ENCODE assay signal across 9 mouse cellular contexts in genomic region chr6:52208072-52208867, GRCm38 (mm10). TPM values are rescaled to one million over a fixed set of nuclear protein-coding genes. Genes with fewer than 3 reads are reported as not detected.
DNase-seq lines count a peak whose midpoint lies in the region; ATAC-seq lines count a peak whose summit lies in the region.
"Had no signal": no experiment of that assay in that cellular context is flagged by ENCODE, and none has a peak within 500 bp of the region (broad histone marks: within the 10 kb centered on the region; RNA-seq: fewer than 3 reads in every experiment).

Gene Hoxa6 (minus strand): TSS chr6:52208722.

- H3K4me3 ChIP-seq in midbrain, embryonic 12.5 days: 0 out of 2 replicates have a peak within 1 kb of the TSS, but pooled peaks have one; percentile 13
- H3K4me3 ChIP-seq in midbrain, embryonic 14.5 days (replicated peaks; ENCODE audit: low read depth, low read length): no peak within 1 kb of the TSS
- peak within 1 kb of the TSS; percentile 14; the same call in 1 of the 2 replicates for H3K4me3 ChIP-seq in embryonic facial prominence, embryonic 14.5 days (ENCODE audit: low read depth, low read length)
- peak within 1 kb of the TSS; percentile 89 for H3K4me3 ChIP-seq in kidney, embryonic 14.5 days (ENCODE audit: low read length)
- peak within 1 kb of the TSS; percentile 92 for H3K4me3 ChIP-seq in neural tube, embryonic 12.5 days

- H3K9me3 ChIP-seq in midbrain, embryonic 12.5 days: no peaks in the 10 kb centered on the region
- H3K9me3 ChIP-seq in midbrain, embryonic 14.5 days (ENCODE audit: control insufficient read depth, low read length): no peaks in the 10 kb centered on the region
- H3K9me3 ChIP-seq in embryonic facial prominence, embryonic 14.5 days (ENCODE audit: control insufficient read depth, low read length): no peaks in the 10 kb centered on the region
- no peaks in the 10 kb centered on the region for H3K9me3 ChIP-seq in kidney, embryonic 14.5 days (ENCODE audit: control insufficient read depth, low read length)
- no peaks in the 10 kb centered on the region for H3K9me3 ChIP-seq in neural tube, embryonic 12.5 days

- peak within 1 kb of the TSS; percentile 13; the same call in 1 of the 2 replicates for H3K4me2 ChIP-seq in midbrain, embryonic 12.5 days (replicated peaks)
- no peak within 1 kb of the TSS for H3K4me2 ChIP-seq in midbrain, embryonic 14.5 days (ENCODE audit: low read length)
- H3K4me2 ChIP-seq in embryonic facial prominence, embryonic 14.5 days (ENCODE audit: low read depth, low read length): peak within 1 kb of the TSS; percentile 31; the same call in 1 of the 2 replicates
- peak within 1 kb of the TSS; percentile 97 for H3K4me2 ChIP-seq in kidney, embryonic 14.5 days (replicated peaks; ENCODE audit: low read depth, low read length)
- H3K4me2 ChIP-seq in neural tube, embryonic 12.5 days (replicated peaks): peak within 1 kb of the TSS; percentile 99

- WGBS in midbrain, embryonic 12.5 days: 1% methylated on average over 47 of the region's 47 CpGs
- 2% methylated on average over 44 of the region's 47 CpGs for WGBS in midbrain, embryonic 14.5 days
- WGBS in embryonic facial prominence, embryonic 14.5 days: 3% methylated on average over 38 of the region's 47 CpGs
- 1% methylated on average over 47 of the region's 47 CpGs for WGBS in kidney, embryonic 14.5 days
- WGBS in neural tube, embryonic 12.5 days: under 1% methylated on average over 47 of the region's 47 CpGs

- H3K4me1 ChIP-seq in midbrain, embryonic 12.5 days: peaks cover 17% of the 10 kb centered on the region; the same call in 1 of the 2 replicates
- H3K4me1 ChIP-seq in midbrain, embryonic 14.5 days (ENCODE audit: control insufficient read depth, insufficient read depth, low read length): no peaks in the 10 kb centered on the region
- H3K4me1 ChIP-seq in embryonic facial prominence, embryonic 14.5 days (ENCODE audit: control insufficient read depth, insufficient read depth, low read length): 0 out of 2 replicates have a peak, but pooled peaks cover 4% of the 10 kb centered on the region
- H3K4me1 ChIP-seq in kidney, embryonic 14.5 days (ENCODE audit: control insufficient read depth, insufficient read depth, low read length): peaks cover 49% of the 10 kb centered on the region
- H3K4me1 ChIP-seq in neural tube, embryonic 12.5 days: peaks cover 41% of the 10 kb centered on the region

- no peak within 1 kb of the TSS for H3K27ac ChIP-seq in midbrain, embryonic 12.5 days (replicated peaks)
- no peak within 1 kb of the TSS for H3K27ac ChIP-seq in midbrain, embryonic 14.5 days (replicated peaks; ENCODE audit: low read depth, low read length)
- no peak within 1 kb of the TSS for H3K27ac ChIP-seq in embryonic facial prominence, embryonic 14.5 days (replicated peaks; ENCODE audit: low read depth, low read length)
- H3K27ac ChIP-seq in kidney, embryonic 14.5 days (ENCODE audit: low read depth, low read length): peak within 1 kb of the TSS; percentile 76
- H3K27ac ChIP-seq in neural tube, embryonic 12.5 days: peak within 1 kb of the TSS; percentile 99

- H3K36me3 ChIP-seq in midbrain, embryonic 12.5 days: no peaks in the 10 kb centered on the region
- no peaks in the 10 kb centered on the region for H3K36me3 ChIP-seq in midbrain, embryonic 14.5 days (ENCODE audit: control insufficient read depth, insufficient read depth, low read length)
- no peaks in the 10 kb centered on the region for H3K36me3 ChIP-seq in embryonic facial prominence, embryonic 14.5 days (ENCODE audit: control insufficient read depth, insufficient read depth, low read length)
- H3K36me3 ChIP-seq in kidney, embryonic 14.5 days (ENCODE audit: control insufficient read depth, insufficient read depth, low read length): peaks cover 32% of the 10 kb centered on the region
- H3K36me3 ChIP-seq in neural tube, embryonic 12.5 days: peaks cover 27% of the 10 kb centered on the region

- ATAC-seq in midbrain, embryonic 12.5 days (ENCODE audit: low FRiP score, low read depth): no peak
- no peak for ATAC-seq in midbrain, embryonic 14.5 days (ENCODE audit: low FRiP score, low TSS enrichment)
- no peak for ATAC-seq in embryonic facial prominence, embryonic 14.5 days (ENCODE audit: low read depth)
- no peak for ATAC-seq in kidney, embryonic 14.5 days (ENCODE audit: low FRiP score, low TSS enrichment)
- ATAC-seq in neural tube, embryonic 12.5 days (ENCODE audit: low FRiP score, low read depth): no peak

- DNase-seq in midbrain, embryonic 14.5 days: no peak
- no peak for DNase-seq in embryonic facial prominence, embryonic 14.5 days (ENCODE audit: low spot score)
- DNase-seq in cerebellum, postnatal 4 days (ENCODE audit: low spot score in 2 of 2): no peak
- no peak for DNase-seq in yolk sac, embryonic 10.5 days (ENCODE audit: low spot score)
- no peak for DNase-seq in cerebellum, adult 11-12 months

- no peak within 1 kb of the TSS for H3K9ac ChIP-seq in midbrain, embryonic 12.5 days (replicated peaks)
- no peak within 1 kb of the TSS for H3K9ac ChIP-seq in midbrain, embryonic 14.5 days (replicated peaks; ENCODE audit: low read length)
- no peak within 1 kb of the TSS for H3K9ac ChIP-seq in embryonic facial prominence, embryonic 14.5 days (ENCODE audit: low read depth, low read length)
- peak within 1 kb of the TSS; percentile 91 for H3K9ac ChIP-seq in kidney, embryonic 14.5 days (ENCODE audit: low read depth, low read length)
- H3K9ac ChIP-seq in neural tube, embryonic 12.5 days: peak within 1 kb of the TSS; percentile 100

- peaks cover 99% of the 10 kb centered on the region for H3K27me3 ChIP-seq in midbrain, embryonic 12.5 days
- H3K27me3 ChIP-seq in midbrain, embryonic 14.5 days (ENCODE audit: control insufficient read depth, insufficient read depth, low read length): peaks cover 99% of the 10 kb centered on the region
- H3K27me3 ChIP-seq in embryonic facial prominence, embryonic 14.5 days (replicated peaks; ENCODE audit: control insufficient read depth, insufficient read depth, low read length): peaks cover 100% of the 10 kb centered on the region
- no peaks in the 10 kb centered on the region; the same call in 1 of the 2 replicates for H3K27me3 ChIP-seq in kidney, embryonic 14.5 days (ENCODE audit: control insufficient read depth, insufficient read depth, low read length)
- H3K27me3 ChIP-seq in neural tube, embryonic 12.5 days (replicated peaks): no peaks in the 10 kb centered on the region

RNA-seq across cellular contexts. Expression of gene Hoxa6, which starts in this region (rescaled TPM):
- not detected in 2 replicates for polyA plus RNA-seq in midbrain, embryonic 12.5 days (2016; fragmentation: Nextera tagmentation; extraction: Ambion mirVana)
- polyA plus RNA-seq in midbrain, embryonic 14.5 days (2014; fragmentation: Nextera tagmentation; extraction: Ambion mirVana): not detected in 2 replicates
- 0.48 TPM in 1 of 2 replicates, not detected in the other for polyA plus RNA-seq in embryonic facial prominence, embryonic 14.5 days (2014; fragmentation: Nextera tagmentation; extraction: Ambion mirVana)
- 4.4 TPM in 2 replicates for polyA plus RNA-seq in kidney, embryonic 14.5 days (2014; fragmentation: Nextera tagmentation; extraction: Ambion mirVana)
- polyA plus RNA-seq in neural tube, embryonic 12.5 days (2016; fragmentation: Nextera tagmentation; extraction: Ambion mirVana): 34.7 and 34.9 TPM in 2 replicates
- polyA plus RNA-seq: liver, adult 2 months had no signal

Comparison
In these comparisons a context has a peak if more than half of its experiments do, and no peak if none do; other contexts are left out.
1. H3K27ac ChIP-seq: peak in kidney, embryonic 14.5 days (single experiment) and neural tube, embryonic 12.5 days (single experiment); none in midbrain, embryonic 12.5 days (single experiment), midbrain, embryonic 14.5 days (single experiment) and embryonic facial prominence, embryonic 14.5 days (single experiment).
2. H3K9ac ChIP-seq: peak in kidney, embryonic 14.5 days (single experiment) and neural tube, embryonic 12.5 days (single experiment); none in midbrain, embryonic 12.5 days (single experiment), midbrain, embryonic 14.5 days (single experiment) and embryonic facial prominence, embryonic 14.5 days (single experiment).